Mouse (Mus musculus): ENCODE measurements around the gene Zfp330. TPM values are rescaled to one million over a fixed set of nuclear protein-coding genes. Genes with fewer than 3 reads are reported as not detected.

Zfp330 gene
- polyA plus RNA-seq (2015; fragmentation: Nextera tagmentation; extraction: Ambion mirVana) = 78.8 and 86.3 TPM in 2 replicates

DNA sequence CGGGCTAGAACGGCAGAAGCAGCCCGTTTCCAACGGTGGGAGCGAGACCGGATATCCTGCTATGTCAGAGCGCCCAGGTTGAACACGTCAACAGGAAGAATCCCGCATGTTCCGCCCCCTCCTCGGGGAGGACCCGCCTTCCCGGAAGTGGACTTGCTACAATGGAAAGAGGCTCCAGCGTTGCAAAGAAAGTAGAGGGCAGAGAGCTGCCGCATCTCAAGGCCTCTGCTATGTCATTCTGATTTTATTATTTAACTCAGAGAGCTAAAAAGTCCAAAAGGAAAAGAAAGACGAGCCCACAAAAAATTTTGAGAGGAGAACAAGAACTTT is at the start of gene Zfp330:
Gene Zfp330 (minus strand): TSS at position 68 of the 330 bp plus-strand sequence.
- Histone ChIP-seq H3K27me3 (ENCODE audit: control insufficient read depth, insufficient read depth, low read depth, low read length) (no peaks in the 10 kb centered on the region), H3K4me1 (ENCODE audit: control insufficient read depth, insufficient read depth, low read length) (peaks cover 15% of the 10 kb centered on the region), H3K27ac (ENCODE audit: low read length) (peak within 1 kb of the TSS; percentile 88), H3K9me3 (replicated peaks; ENCODE audit: control insufficient read depth, low read length, poor library complexity, severe bottlenecking) (no peaks in the 10 kb centered on the region), H3K9ac (ENCODE audit: low read depth, low read length) (peak within 1 kb of the TSS; percentile 93), H3K36me3 (ENCODE audit: control insufficient read depth, insufficient read depth, low read length) (peaks cover 6% of the 10 kb centered on the region), H3K4me2 (ENCODE audit: low read length) (peak within 1 kb of the TSS; percentile 93), H3K4me3 (ENCODE audit: low read depth, low read length) (peak within 1 kb of the TSS; percentile 91)
- peak; percentile 100 for ATAC-seq
- WGBS = under 1% methylated on average over 16 of the region's 16 CpGs

GRCm38 (mm10) chr8:82777945-82778344 is 4.0 kb upstream of the Zfp330 start:
- Histone ChIP-seq H3K4me3 (ENCODE audit: low read depth, low read length) (no peak overlapping the region), H3K27me3 (ENCODE audit: control insufficient read depth, insufficient read depth, low read depth, low read length) (no peaks in the 10 kb centered on the region), H3K36me3 (ENCODE audit: control insufficient read depth, insufficient read depth, low read length) (no peaks in the 10 kb centered on the region), H3K4me1 (ENCODE audit: control insufficient read depth, insufficient read depth, low read length) (peaks cover 12% of the 10 kb centered on the region), H3K9me3 (replicated peaks; ENCODE audit: control insufficient read depth, low read length, poor library complexity, severe bottlenecking) (no peaks in the 10 kb centered on the region), H3K4me2 (ENCODE audit: low read length) (no peak overlapping the region), H3K9ac (ENCODE audit: low read depth, low read length) (no peak overlapping the region), H3K27ac (ENCODE audit: low read length) (no peak overlapping the region)
- 91% methylated on average over 3 of the region's 3 CpGs for WGBS
- ATAC-seq = no peak

DNA sequence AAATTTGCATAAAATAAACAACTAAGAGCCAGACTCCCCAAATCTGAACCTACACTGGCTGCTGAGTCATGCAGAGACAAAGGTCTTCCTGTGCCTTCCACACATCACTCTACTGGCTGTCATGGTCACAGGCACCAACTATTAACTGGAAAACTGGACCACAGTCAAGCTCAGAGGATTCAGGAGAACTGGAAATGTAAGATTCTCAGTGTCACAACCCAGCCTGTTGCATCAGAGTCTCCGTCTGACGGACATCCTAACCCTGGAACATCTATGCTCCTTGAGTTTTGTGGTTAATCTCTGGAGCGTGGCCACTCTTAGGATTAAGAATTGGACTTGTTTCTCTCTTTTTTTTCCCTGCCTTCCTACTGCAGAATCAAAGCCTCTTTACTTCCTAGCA is 3.4 kb upstream of the Zfp330 start:
- Histone ChIP-seq H3K27ac (ENCODE audit: low read length) (no peak overlapping the region), H3K4me3 (ENCODE audit: low read depth, low read length) (no peak overlapping the region), H3K36me3 (ENCODE audit: control insufficient read depth, insufficient read depth, low read length) (no peaks in the 10 kb centered on the region), H3K9me3 (replicated peaks; ENCODE audit: control insufficient read depth, low read length, poor library complexity, severe bottlenecking) (no peaks in the 10 kb centered on the region), H3K4me1 (ENCODE audit: control insufficient read depth, insufficient read depth, low read length) (peaks cover 15% of the 10 kb centered on the region), H3K9ac (ENCODE audit: low read depth, low read length) (no peak overlapping the region), H3K4me2 (ENCODE audit: low read length) (no peak overlapping the region), H3K27me3 (ENCODE audit: control insufficient read depth, insufficient read depth, low read depth, low read length) (no peaks in the 10 kb centered on the region)
- WGBS = 71% methylated on average over 3 of the region's 3 CpGs
- no peak for ATAC-seq

- peak; percentile 74 for ATAC-seq
- Histone ChIP-seq H3K36me3 (ENCODE audit: control insufficient read depth, insufficient read depth, low read length) (peaks cover 6% of the 10 kb centered on the region), H3K4me3 (ENCODE audit: low read depth, low read length) (peak overlapping the region; percentile 91), H3K9ac (ENCODE audit: low read depth, low read length) (peak overlapping the region; percentile 93), H3K27ac (ENCODE audit: low read length) (peak overlapping the region; percentile 79), H3K4me1 (ENCODE audit: control insufficient read depth, insufficient read depth, low read length) (peaks cover 15% of the 10 kb centered on the region), H3K9me3 (replicated peaks; ENCODE audit: control insufficient read depth, low read length, poor library complexity, severe bottlenecking) (no peaks in the 10 kb centered on the region), H3K27me3 (ENCODE audit: control insufficient read depth, insufficient read depth, low read depth, low read length) (no peaks in the 10 kb centered on the region), H3K4me2 (ENCODE audit: low read length) (peak overlapping the region; percentile 67)
- 45% methylated on average over 6 of the region's 6 CpGs for WGBS
Measured at GRCm38 (mm10) chr8:82774482-82774881, 522 bp upstream of the Zfp330 start.

- peak overlapping the region; percentile 93 for H3K9ac ChIP-seq (ENCODE audit: low read depth, low read length)
- WGBS = 6% methylated on average over 34 of the region's 35 CpGs
- H3K4me3 ChIP-seq (ENCODE audit: low read depth, low read length) = peak overlapping the region; percentile 91
- H3K9me3 ChIP-seq (replicated peaks; ENCODE audit: control insufficient read depth, low read length, poor library complexity, severe bottlenecking) = no peaks in the 10 kb centered on the region
- peaks cover 15% of the 10 kb centered on the region for H3K4me1 ChIP-seq (ENCODE audit: control insufficient read depth, insufficient read depth, low read length)
- H3K36me3 ChIP-seq (ENCODE audit: control insufficient read depth, insufficient read depth, low read length) = peaks cover 10% of the 10 kb centered on the region
- peak; percentile 1 for ATAC-seq
- peak overlapping the region; percentile 93 for H3K4me2 ChIP-seq (ENCODE audit: low read length)
- H3K27me3 ChIP-seq (ENCODE audit: control insufficient read depth, insufficient read depth, low read depth, low read length) = no peaks in the 10 kb centered on the region
- H3K27ac ChIP-seq (ENCODE audit: low read length) = peak overlapping the region; percentile 88
Measured at GRCm38 (mm10) chr8:82773332-82774092, 448 bp downstream of the Zfp330 start.

DNA sequence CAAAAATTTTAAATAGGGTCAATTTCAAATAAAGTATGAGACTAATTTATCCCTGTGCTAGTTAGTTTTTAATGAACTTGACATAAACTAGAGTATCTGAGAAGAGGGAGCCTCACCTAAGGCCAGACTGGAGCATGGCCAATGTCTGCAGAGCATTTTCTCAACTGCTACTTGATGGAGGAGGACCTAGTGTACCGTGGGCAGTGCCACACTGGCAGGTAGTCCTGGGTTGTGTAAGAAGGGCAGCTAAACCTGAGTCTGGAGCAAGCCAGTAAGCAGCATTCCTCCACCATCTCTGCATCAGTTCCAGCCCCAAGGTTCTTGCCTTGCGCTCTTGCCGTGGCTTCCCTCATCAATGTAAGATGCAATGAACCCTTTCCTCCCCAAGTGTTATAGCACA is 3.1 kb downstream of the Zfp330 start:
- no peak for ATAC-seq
- Histone ChIP-seq H3K4me2 (ENCODE audit: low read length) (no peak overlapping the region), H3K4me3 (ENCODE audit: low read depth, low read length) (no peak overlapping the region), H3K27me3 (ENCODE audit: control insufficient read depth, insufficient read depth, low read depth, low read length) (no peaks in the 10 kb centered on the region), H3K36me3 (ENCODE audit: control insufficient read depth, insufficient read depth, low read length) (peaks cover 27% of the 10 kb centered on the region), H3K9me3 (replicated peaks; ENCODE audit: control insufficient read depth, low read length, poor library complexity, severe bottlenecking) (no peaks in the 10 kb centered on the region), H3K4me1 (ENCODE audit: control insufficient read depth, insufficient read depth, low read length) (peaks cover 15% of the 10 kb centered on the region), H3K27ac (ENCODE audit: low read length) (no peak overlapping the region), H3K9ac (ENCODE audit: low read depth, low read length) (no peak overlapping the region)
- WGBS = 95% methylated on average over 3 of the region's 3 CpGs

DNA sequence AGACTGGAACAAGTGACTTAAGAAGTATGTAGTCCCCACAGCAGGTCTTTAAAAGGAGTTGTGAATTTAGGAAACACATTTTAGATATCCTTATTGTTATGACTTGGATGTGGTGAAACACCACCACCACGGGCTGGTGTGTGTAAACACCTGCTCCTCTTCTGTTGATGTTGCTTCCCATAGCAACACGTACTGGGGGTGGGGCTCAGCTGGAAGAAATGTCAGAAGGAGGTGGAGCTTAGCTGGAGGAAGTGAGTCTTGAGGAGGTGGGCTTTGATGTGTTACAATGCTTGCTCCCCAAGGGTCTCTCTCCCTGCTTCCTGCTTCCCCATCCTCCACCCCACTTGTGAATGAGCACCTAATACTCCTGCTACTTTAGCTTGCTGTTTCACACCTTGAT is 14.9 kb downstream of the Zfp330 start:
- Histone ChIP-seq H3K27me3 (ENCODE audit: control insufficient read depth, insufficient read depth, low read depth, low read length) (no peaks in the 10 kb centered on the region), H3K36me3 (ENCODE audit: control insufficient read depth, insufficient read depth, low read length) (peaks cover 9% of the 10 kb centered on the region), H3K4me3 (ENCODE audit: low read depth, low read length) (no peak overlapping the region), H3K9me3 (replicated peaks; ENCODE audit: control insufficient read depth, low read length, poor library complexity, severe bottlenecking) (no peaks in the 10 kb centered on the region), H3K4me2 (ENCODE audit: low read length) (no peak overlapping the region), H3K4me1 (ENCODE audit: control insufficient read depth, insufficient read depth, low read length) (no peaks in the 10 kb centered on the region), H3K27ac (ENCODE audit: low read length) (no peak overlapping the region), H3K9ac (ENCODE audit: low read depth, low read length) (no peak overlapping the region)
- WGBS = 50% methylated on average over 2 of the region's 2 CpGs
- no peak for ATAC-seq

GRCm38 (mm10) chr8:82754946-82755345 is 19.0 kb downstream of the Zfp330 start:
- Histone ChIP-seq H3K27me3 (ENCODE audit: control insufficient read depth, insufficient read depth, low read depth, low read length) (no peaks in the 10 kb centered on the region), H3K4me3 (ENCODE audit: low read depth, low read length) (no peak overlapping the region), H3K9me3 (replicated peaks; ENCODE audit: control insufficient read depth, low read length, poor library complexity, severe bottlenecking) (no peaks in the 10 kb centered on the region; the same call in 1 of the 2 replicates), H3K27ac (ENCODE audit: low read length) (no peak overlapping the region), H3K9ac (ENCODE audit: low read depth, low read length) (no peak overlapping the region), H3K36me3 (ENCODE audit: control insufficient read depth, insufficient read depth, low read length) (no peaks in the 10 kb centered on the region), H3K4me2 (ENCODE audit: low read length) (no peak overlapping the region), H3K4me1 (ENCODE audit: control insufficient read depth, insufficient read depth, low read length) (no peaks in the 10 kb centered on the region)
- WGBS = 97% methylated on average over 14 of the region's 14 CpGs
- no peak for ATAC-seq

DNA sequence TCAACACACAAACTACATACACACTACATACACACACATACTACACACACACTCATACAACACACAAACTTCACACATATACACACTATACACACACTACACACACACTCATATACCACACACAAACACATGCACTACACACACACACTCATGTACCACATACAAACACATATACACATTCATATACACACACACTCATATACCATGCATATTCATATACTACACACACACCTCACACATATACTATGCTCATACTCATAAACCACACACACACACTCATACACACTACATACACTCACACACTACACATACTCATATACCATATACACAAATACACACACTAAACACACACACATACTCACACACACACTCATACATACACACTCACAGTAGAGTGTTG is 27.3 kb downstream of the Zfp330 start:
- Histone ChIP-seq H3K27ac (ENCODE audit: low read length) (no peak overlapping the region), H3K9ac (ENCODE audit: low read depth, low read length) (no peak overlapping the region), H3K9me3 (replicated peaks; ENCODE audit: control insufficient read depth, low read length, poor library complexity, severe bottlenecking) (peaks cover 7% of the 10 kb centered on the region; the same call in 1 of the 2 replicates), H3K27me3 (ENCODE audit: control insufficient read depth, insufficient read depth, low read depth, low read length) (no peaks in the 10 kb centered on the region), H3K4me2 (ENCODE audit: low read length) (no peak overlapping the region), H3K4me1 (ENCODE audit: control insufficient read depth, insufficient read depth, low read length) (no peaks in the 10 kb centered on the region), H3K36me3 (ENCODE audit: control insufficient read depth, insufficient read depth, low read length) (no peaks in the 10 kb centered on the region), H3K4me3 (ENCODE audit: low read depth, low read length) (no peak overlapping the region)
- no peak for ATAC-seq

All from midbrain, embryonic 16.5 days (tissue).